Mouse (Mus musculus) bone marrow macrophage, adult 2 months (primary cell): ENCODE measurements around the gene Vim. TPM values are rescaled to one million over a fixed set of nuclear protein-coding genes. Genes with fewer than 3 reads are reported as not detected.
"Not testable (repeated sequence)": the region's sequence is repeated elsewhere in the genome, so short reads cannot be mapped to it uniquely, and the experiment has no call there.

Experiments used
- H3K27ac ChIP-seq: 2 replicates; pipeline ENCODE4 v1.5.1; 2012; ENCODE audit warnings: low read depth, low read length; ENCODE audit not compliant: insufficient read depth
- H3K4me1 ChIP-seq: 2 replicates; pipeline ENCODE4 v1.6.1; 2012; ENCODE audit warnings: low read length; ENCODE audit not compliant: control insufficient read depth, insufficient read depth
- H3K4me3 ChIP-seq: 2 replicates; pipeline ENCODE4 v1.5.1; 2012; ENCODE audit warnings: mild to moderate bottlenecking, low read length, moderate library complexity; ENCODE audit not compliant: insufficient read depth
- CTCF ChIP-seq: IDR thresholded peaks from 2 replicates; pipeline ENCODE4 v1.5.1; 2012; ENCODE audit warnings: low read depth, mild to moderate bottlenecking, low read length, moderate library complexity
- POLR2A ChIP-seq: IDR thresholded peaks from 2 replicates; pipeline ENCODE4 v1.6.1; 2012; ENCODE audit warnings: mild to moderate bottlenecking, low read depth, low read length, borderline replicate concordance
- polyA plus RNA-seq: library from polyadenylated mRNA; stranded (reverse); fragments of >200 nt; gene quantifications from 2 replicates; pipeline ENCODE4 v1.2.4, GENCODE M21; 2012; ENCODE audit not compliant: missing spikeins, insufficient read depth, insufficient read length

The Vim gene
- polyA plus RNA-seq, 1 experiment = 1,732 TPM

GRCm38 (mm10) chr2:13577399-13577798, 3.7 kb downstream of the Vim start:
- no peak for TF ChIP-seq CTCF
- no peak for TF ChIP-seq POLR2A
- Histone ChIP-seq H3K4me3 (no peak overlapping the region), H3K4me1 (peaks cover 14% of the 10 kb centered on the region), H3K27ac (no peak overlapping the region)

- TF ChIP-seq POLR2A (no peak), CTCF (no peak)
- Histone ChIP-seq H3K4me3 (no peak overlapping the region), H3K4me1 (peaks cover 14% of the 10 kb centered on the region), H3K27ac (no peak overlapping the region)
Measured at GRCm38 (mm10) chr2:13578473-13579152, 4.9 kb downstream of the Vim start.

GRCm38 (mm10) chr2:13579315-13579714, 5.6 kb downstream of the Vim start:
- Histone ChIP-seq H3K4me3 (no peak overlapping the region), H3K27ac (no peak overlapping the region), H3K4me1 (peaks cover 14% of the 10 kb centered on the region)
- no peak for TF ChIP-seq CTCF
- TF ChIP-seq POLR2A = no peak

DNA sequence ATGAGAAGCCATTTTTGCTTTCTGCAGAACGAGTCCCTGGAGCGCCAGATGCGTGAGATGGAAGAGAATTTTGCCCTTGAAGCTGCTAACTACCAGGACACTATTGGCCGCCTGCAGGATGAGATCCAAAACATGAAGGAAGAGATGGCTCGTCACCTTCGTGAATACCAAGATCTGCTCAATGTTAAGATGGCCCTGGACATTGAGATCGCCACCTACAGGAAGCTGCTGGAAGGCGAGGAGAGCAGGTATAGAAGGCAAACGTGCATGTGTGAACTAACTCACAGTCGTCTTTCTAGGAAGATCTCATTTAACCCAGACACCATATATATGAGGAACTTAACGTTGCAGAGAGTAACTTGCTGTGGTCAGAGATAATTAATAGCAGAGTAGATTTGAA, 6.3 kb downstream of the Vim start:
- no peak overlapping the region for H3K4me3 ChIP-seq
- H3K27ac ChIP-seq = no peak overlapping the region
- peaks cover 14% of the 10 kb centered on the region for H3K4me1 ChIP-seq
- TF ChIP-seq CTCF = 0 out of 2 replicates have a peak, but pooled peaks have one; percentile 28
- no peak for TF ChIP-seq POLR2A

DNA sequence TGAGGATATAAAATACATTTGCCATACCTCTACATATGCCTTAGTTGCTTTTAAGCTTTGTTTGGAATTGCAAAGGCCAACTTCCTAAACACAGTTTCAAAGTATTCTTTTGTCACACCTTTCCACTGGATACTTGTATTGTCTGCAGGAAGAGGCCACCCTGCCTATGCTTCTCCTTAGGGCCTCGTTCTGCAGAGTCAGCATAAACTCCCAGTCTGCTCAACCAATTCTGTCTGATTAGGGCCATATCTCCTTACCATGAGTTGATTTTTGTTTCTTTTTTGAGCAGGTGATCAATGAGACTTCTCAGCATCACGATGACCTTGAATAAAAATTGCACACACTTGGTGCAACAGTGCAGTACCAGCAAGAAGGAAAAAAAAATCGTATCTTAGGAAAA, 8.5 kb downstream of the Vim start:
- Histone ChIP-seq H3K4me3 (no peak overlapping the region), H3K27ac (no peak overlapping the region), H3K4me1 (peaks cover 9% of the 10 kb centered on the region; the same call in 1 of the 2 replicates)
- TF ChIP-seq CTCF (no peak), POLR2A (no peak)

DNA sequence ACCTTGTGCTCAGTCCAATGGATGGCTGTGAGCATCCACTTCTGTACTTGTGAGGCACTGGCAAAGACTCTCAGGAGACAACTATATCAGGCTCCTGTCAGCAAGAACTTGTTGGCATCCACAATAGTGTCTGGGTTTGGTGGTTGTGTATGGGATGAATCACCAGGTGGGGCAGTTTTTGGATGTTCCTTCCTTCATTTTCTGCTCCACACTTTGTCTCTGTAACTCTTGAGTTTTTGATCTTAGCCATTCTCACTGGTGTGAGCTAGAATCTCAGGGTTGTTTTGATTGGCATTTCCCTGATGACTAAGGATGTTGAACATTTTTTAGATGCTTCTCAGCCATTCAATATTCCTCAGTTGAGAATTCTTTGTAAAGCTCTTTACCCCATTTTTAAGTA, 10.0 kb downstream of the Vim start:
- H3K27ac ChIP-seq, H3K4me3 ChIP-seq, H3K4me1 ChIP-seq: not testable (repeated sequence)

DNA sequence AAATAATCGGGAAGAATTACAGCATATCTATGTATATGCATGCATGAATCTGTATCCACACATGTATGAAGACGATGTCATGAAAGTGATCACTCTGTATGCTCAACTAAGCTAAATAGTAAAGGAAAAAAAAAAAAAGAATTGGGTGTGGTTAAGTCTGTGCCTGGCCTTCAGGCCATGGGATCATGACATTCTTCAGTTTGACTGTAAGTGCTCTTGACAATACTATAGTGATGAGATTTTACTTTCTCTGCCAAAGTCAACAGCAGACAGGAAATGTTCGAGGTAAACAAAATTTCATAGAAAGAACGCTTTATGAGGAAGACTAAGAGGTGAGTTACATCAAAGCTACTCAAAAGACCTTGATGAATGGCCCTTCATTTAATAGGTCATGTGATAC, 19.6 kb downstream of the Vim start:
- Histone ChIP-seq H3K4me1 (no peaks in the 10 kb centered on the region), H3K27ac (no peak overlapping the region), H3K4me3 (no peak overlapping the region)
- TF ChIP-seq CTCF (no peak), POLR2A (no peak)

DNA sequence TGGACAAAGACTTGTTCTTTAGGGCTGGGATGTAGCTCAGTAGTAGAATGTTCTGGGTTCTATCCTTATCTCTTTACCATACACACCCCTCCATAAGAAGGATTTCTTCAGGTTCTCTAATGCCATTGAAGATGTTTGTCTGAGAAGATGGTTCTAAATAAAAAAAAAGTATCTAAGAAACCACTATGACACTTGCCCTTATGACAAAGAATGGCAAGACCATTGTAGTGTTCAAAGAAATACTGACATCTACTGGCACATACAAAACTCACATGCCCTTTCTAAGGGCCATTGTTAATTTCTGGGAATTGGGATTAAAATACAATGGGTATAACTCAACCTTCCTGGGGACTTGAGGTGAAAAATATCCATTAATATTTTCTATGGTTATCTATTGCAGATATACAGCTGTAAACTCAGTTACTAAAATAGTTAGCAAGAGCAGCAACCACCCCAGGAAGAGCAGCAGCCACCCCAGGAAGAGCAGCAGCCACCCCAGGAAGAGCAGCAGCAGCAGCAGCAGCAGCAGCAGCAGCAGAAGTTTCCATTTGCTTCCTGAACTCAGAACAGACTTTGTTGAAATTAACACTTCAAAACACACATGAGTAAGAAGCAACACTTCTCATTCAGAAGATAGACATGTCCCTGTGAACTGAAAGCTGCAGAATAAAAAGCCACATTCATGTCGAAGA, 23.4 kb downstream of the Vim start:
- no peak overlapping the region for H3K27ac ChIP-seq
- no peak for TF ChIP-seq CTCF
- no peak for TF ChIP-seq POLR2A
- no peak overlapping the region for H3K4me3 ChIP-seq
- H3K4me1 ChIP-seq = no peaks in the 10 kb centered on the region

DNA sequence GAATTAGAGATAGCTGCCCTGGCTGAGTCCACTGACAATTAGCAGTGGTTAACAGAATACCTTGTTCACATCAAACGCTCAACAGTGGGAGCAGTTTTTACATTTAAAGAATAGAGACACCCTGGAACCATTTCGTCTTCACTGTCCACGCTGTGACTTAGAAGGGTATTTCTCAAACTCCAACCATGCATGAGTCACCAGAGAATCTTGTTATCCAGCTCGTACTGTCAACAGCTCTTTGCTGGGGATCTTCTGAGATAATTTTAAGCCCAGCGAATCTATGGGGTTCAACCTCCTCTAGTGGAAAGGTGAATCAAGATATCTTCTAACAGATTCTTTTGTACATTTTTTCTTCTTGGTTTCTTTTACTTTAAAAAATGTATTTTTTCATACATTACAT, 24.4 kb downstream of the Vim start:
- Histone ChIP-seq H3K4me1 (no peaks in the 10 kb centered on the region), H3K27ac (no peak overlapping the region), H3K4me3 (no peak overlapping the region)
- TF ChIP-seq CTCF = no peak
- no peak for TF ChIP-seq POLR2A

GRCm38 (mm10) chr2:13603093-13603492, 29.4 kb downstream of the Vim start:
- Histone ChIP-seq H3K27ac (no peak overlapping the region), H3K4me1 (no peaks in the 10 kb centered on the region), H3K4me3 (no peak overlapping the region)
- no peak for TF ChIP-seq POLR2A
- no peak for TF ChIP-seq CTCF

DNA sequence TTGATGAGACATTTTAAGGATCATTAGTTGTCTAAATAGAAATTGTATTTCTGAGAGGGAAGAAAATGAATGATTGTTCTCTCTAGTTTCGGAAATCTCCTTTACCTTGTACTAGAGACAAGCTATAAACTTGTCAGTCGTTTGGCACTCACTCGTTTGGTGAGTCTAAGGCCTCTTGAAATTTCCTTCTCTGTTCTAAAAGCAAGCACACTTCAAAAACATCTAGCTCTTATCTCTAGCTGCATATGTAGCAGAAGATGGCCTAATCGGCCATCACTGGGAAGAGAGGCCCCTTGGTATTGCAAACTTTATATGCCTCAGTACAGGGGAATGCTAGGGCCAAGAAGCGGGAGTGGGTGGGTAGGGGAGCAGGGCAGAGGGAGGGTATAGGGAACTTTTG, 29.9 kb downstream of the Vim start:
- H3K4me3 ChIP-seq, H3K4me1 ChIP-seq, H3K27ac ChIP-seq: not testable (repeated sequence)
